Mouse (Mus musculus): ENCODE data around the gene Scrn2. TPM values are rescaled to one million over a fixed set of nuclear protein-coding genes. Genes with fewer than 3 reads are reported as not detected.

Gene Scrn2
- total and polyA plus RNA-seq, 3 experiments, result 14.8 to 26.7 TPM; not detected in 1

- no peak for TF ChIP-seq JUND (IDR thresholded peaks at IDR 0.05; ENCODE audit: low read depth, low read length)
- TF ChIP-seq RAD21 (IDR thresholded peaks at IDR 0.05; ENCODE audit: low read depth, low read length), result no peak
- peak; percentile 67; the same call in 1 of the 2 replicates for TF ChIP-seq ZMIZ1 (IDR thresholded peaks at IDR 0.05; ENCODE audit: low read depth, low read length)
- peak; percentile 52; the same call in 1 of the 2 replicates for TF ChIP-seq TCF12 (IDR thresholded peaks at IDR 0.05; ENCODE audit: low read depth, low read length)
Measured at GRCm38 (mm10) chr11:97041022-97041899, 11.5 kb downstream of the Scrn2 start, which contains the start of the genes Lrrc46 and Mrpl10 (continued).

- Histone ChIP-seq H3K9me3 (replicated peaks; ENCODE audit: insufficient read depth, low read length) (no peaks in the 10 kb centered on the region), H3K4me1 (ENCODE audit: control insufficient read depth in 1 of 2, insufficient read depth in 2 of 2, low read length in 2 of 2) (peaks cover 0 to 9% of the 10 kb centered on the region in 2 experiments; a peak in 2 of 4 replicates), H3K79me2 (ENCODE audit: control insufficient read depth, insufficient read depth, low read length, poor library complexity) (peaks cover 21% of the 10 kb centered on the region), H3K4me3 (ENCODE audit: control insufficient read depth in 1 of 2, insufficient read depth in 1 of 2, low read depth in 2 of 2, low read length in 2 of 2) (no peak overlapping the region), H3K36me3 (ENCODE audit: control insufficient read depth in 1 of 2, insufficient read depth in 2 of 2, low read length in 2 of 2) (peaks cover 0 to 10% of the 10 kb centered on the region in 2 experiments; a peak in 2 of 4 replicates), H3K27ac (ENCODE audit: control insufficient read depth, low read depth, low read length) (no peak overlapping the region), H3K9ac (ENCODE audit: control insufficient read depth, low read depth, low read length, poor library complexity, severe bottlenecking) (no peak overlapping the region), H3K27me3 (ENCODE audit: control insufficient read depth in 1 of 2, insufficient read depth in 2 of 2, low read length in 2 of 2) (no peaks in the 10 kb centered on the region)
- DNase-seq (ENCODE audit: low read depth, low spot score), result no peak
- no peak for TF ChIP-seq ZKSCAN1 (IDR thresholded peaks at IDR 0.05; ENCODE audit: low read depth, low read length)
Measured at GRCm38 (mm10) chr11:97044902-97045301, 15.2 kb downstream of the Scrn2 start.

GRCm38 (mm10) chr11:97045861-97046260, 16.1 kb downstream of the Scrn2 start:
- DNase-seq (ENCODE audit: low read depth, low spot score), result peak; percentile 84
- Histone ChIP-seq H3K27me3 (ENCODE audit: control insufficient read depth in 1 of 2, insufficient read depth in 2 of 2, low read length in 2 of 2) (no peaks in the 10 kb centered on the region), H3K27ac (ENCODE audit: control insufficient read depth, low read depth, low read length) (no peak overlapping the region), H3K9ac (ENCODE audit: control insufficient read depth, low read depth, low read length, poor library complexity, severe bottlenecking) (no peak overlapping the region), H3K36me3 (ENCODE audit: control insufficient read depth in 1 of 2, insufficient read depth in 2 of 2, low read length in 2 of 2) (peaks cover 0 to 7% of the 10 kb centered on the region in 2 experiments; a peak in 2 of 4 replicates), H3K9me3 (replicated peaks; ENCODE audit: insufficient read depth, low read length) (no peaks in the 10 kb centered on the region), H3K4me3 (ENCODE audit: control insufficient read depth in 1 of 2, insufficient read depth in 1 of 2, low read depth in 2 of 2, low read length in 2 of 2) (no peak overlapping the region), H3K4me1 (ENCODE audit: control insufficient read depth in 1 of 2, insufficient read depth in 2 of 2, low read length in 2 of 2) (peaks cover 0 to 10% of the 10 kb centered on the region in 2 experiments; a peak in 2 of 4 replicates), H3K79me2 (ENCODE audit: control insufficient read depth, insufficient read depth, low read length, poor library complexity) (peaks cover 21% of the 10 kb centered on the region)
- TF ChIP-seq ZMIZ1 (IDR thresholded peaks at IDR 0.05; ENCODE audit: low read depth, low read length) (no peak), MAFK (IDR thresholded peaks at IDR 0.05; ENCODE audit: borderline replicate concordance, low read depth, low read length) (no peak), E2F4 (IDR thresholded peaks at IDR 0.05; ENCODE audit: borderline replicate concordance, low read depth, low read length) (no peak), SIN3A (IDR thresholded peaks at IDR 0.05; ENCODE audit: low read length) (peak; percentile 68), MYB (IDR thresholded peaks at IDR 0.05; ENCODE audit: low read depth, low read length) (no peak), HCFC1 (IDR thresholded peaks at IDR 0.05; ENCODE audit: low read depth, low read length) (peak; percentile 41; the same call in 1 of the 2 replicates), MAZ (IDR thresholded peaks at IDR 0.05; ENCODE audit: low read depth, low read length) (no peak), TAL1 (IDR thresholded peaks at IDR 0.05; ENCODE audit: low read length) (no peak), TBP (IDR thresholded peaks at IDR 0.05; ENCODE audit: low read depth, low read length) (0 out of 2 replicates have a peak, but pooled peaks have one; percentile 16), POLR2AphosphoS2 (IDR thresholded peaks at IDR 0.05; ENCODE audit: low read length) (0 out of 2 replicates have a peak, but pooled peaks have one; percentile 32), POLR2A (IDR thresholded peaks at IDR 0.05; ENCODE audit: control insufficient read depth in 1 of 2, insufficient read depth in 1 of 2, low read depth in 1 of 2, low read length in 2 of 2, poor library complexity in 1 of 2) (peak in 1 of 2 experiments; percentile 28; a peak in 1 of 4 replicates), RAD21 (IDR thresholded peaks at IDR 0.05; ENCODE audit: low read depth, low read length) (peak; percentile 54), EP300 (IDR thresholded peaks at IDR 0.05; ENCODE audit: low read depth in 1 of 2, low read length in 2 of 2) (no peak), ZNF384 (IDR thresholded peaks at IDR 0.05; ENCODE audit: low read depth, low read length) (peak; percentile 94), NRF1 (IDR thresholded peaks at IDR 0.05; ENCODE audit: insufficient read depth, low read depth, low read length, poor library complexity, severe bottlenecking) (no peak), UBTF (IDR thresholded peaks at IDR 0.05; ENCODE audit: borderline replicate concordance, insufficient read depth, low read depth, low read length) (no peak), NELFE (IDR thresholded peaks at IDR 0.05; ENCODE audit: low read depth, low read length) (no peak), CHD2 (IDR thresholded peaks at IDR 0.05; ENCODE audit: low read length) (no peak), CTCF (IDR thresholded peaks at IDR 0.05 in 2 of 3, conservative IDR thresholded peaks at IDR 0.05 in 1 of 3; ENCODE audit: control insufficient read depth in 1 of 3, insufficient read depth in 1 of 3, low read depth in 2 of 3, low read length in 3 of 3, poor library complexity in 1 of 3, severe bottlenecking in 1 of 3) (peak; percentile 48 to 78 (median 53)), MYC (IDR thresholded peaks at IDR 0.05; ENCODE audit: low read depth, low read length) (peak; percentile 95), SMC3 (IDR thresholded peaks at IDR 0.05; ENCODE audit: low read depth, low read length) (peak; percentile 59), ELF1 (IDR thresholded peaks at IDR 0.05; ENCODE audit: low read depth, low read length) (no peak), KAT2A (conservative IDR thresholded peaks at IDR 0.05; ENCODE audit: low read depth, low read length) (no peak), MAX (IDR thresholded peaks at IDR 0.05; ENCODE audit: low read length) (peak; percentile 46; the same call in 1 of the 2 replicates), MXI1 (IDR thresholded peaks at IDR 0.05; ENCODE audit: low read depth, low read length) (peak; percentile 46; the same call in 1 of the 2 replicates)

Measured in MEL (cell line).